Mouse (Mus musculus): Measurements from ENCODE around the gene Rad23b.
"Not testable (repeated sequence)": the region's sequence is repeated elsewhere in the genome, so short reads cannot be mapped to it uniquely, and the experiment has no call there.

Rad23b gene

GRCm38 (mm10) chr4:55355845-55356244, 6.0 kb downstream of the Rad23b start:
- DNase-seq (ENCODE audit: low spot score in 2 of 2): no peak

GRCm38 (mm10) chr4:55356726-55357125, 6.9 kb downstream of the Rad23b start:
- DNase-seq (ENCODE audit: low spot score in 2 of 2): no peak

DNA sequence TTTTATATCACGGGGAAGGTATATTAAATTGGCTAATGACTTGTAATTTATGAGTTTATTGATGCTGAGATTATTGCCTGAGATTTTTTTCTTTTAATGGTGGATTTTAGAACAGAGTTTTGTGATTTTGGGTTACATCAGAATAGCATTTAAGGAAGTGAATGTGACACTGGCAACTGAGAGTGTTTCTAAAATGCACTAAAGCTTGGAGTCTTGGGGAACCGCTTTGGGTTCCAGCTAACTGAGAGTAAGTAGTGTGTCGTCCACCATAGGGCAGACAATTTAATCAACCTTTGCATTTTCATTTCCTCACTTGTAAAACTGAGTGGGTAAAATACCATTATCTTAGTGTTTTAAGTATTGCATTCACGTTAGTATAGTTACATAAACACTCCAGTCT, 14.0 kb downstream of the Rad23b start:
- DNase-seq (ENCODE audit: low spot score in 2 of 2): no peak

DNA sequence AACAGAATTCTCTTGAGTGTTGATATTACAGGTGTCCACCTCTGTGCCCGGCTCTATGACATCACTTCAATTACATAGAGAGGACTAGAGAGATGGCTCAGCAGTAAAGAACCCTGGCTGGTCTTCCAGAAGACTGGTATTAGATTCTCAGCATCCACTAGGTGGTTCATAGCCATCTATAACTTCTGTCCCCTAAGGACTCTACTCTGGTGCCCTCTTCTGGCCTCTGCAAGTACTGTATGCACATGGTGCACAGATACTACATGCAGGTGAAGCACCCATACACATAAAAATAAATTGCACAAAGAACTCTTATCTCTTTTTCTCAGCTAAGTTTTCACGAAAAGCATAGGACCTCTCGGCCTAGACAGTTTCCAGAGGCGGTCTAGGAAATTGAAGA, 14.5 kb downstream of the Rad23b start:
- no peak for DNase-seq (ENCODE audit: low spot score in 2 of 2)

DNA sequence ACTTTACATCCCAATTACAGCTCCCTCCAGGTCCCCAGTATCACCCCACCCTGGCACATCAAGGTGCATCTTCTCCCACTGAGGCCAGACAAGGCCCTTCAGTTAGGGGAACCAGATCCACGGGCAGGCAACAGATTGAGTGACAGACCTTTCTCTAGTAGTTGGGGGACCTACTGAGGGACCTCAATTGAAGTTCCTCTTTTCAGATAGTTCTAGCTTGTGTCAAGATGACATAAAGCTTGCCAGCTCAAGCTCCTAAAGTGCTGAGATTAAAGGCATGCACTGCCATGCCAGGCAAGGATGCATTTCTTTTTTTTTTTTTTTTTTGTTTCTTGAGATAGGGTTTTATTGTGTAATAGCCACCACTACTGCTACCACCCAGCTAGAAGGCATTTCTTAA, 16.2 kb downstream of the Rad23b start:
- DNase-seq (ENCODE audit: low spot score in 2 of 2): no peak

DNA sequence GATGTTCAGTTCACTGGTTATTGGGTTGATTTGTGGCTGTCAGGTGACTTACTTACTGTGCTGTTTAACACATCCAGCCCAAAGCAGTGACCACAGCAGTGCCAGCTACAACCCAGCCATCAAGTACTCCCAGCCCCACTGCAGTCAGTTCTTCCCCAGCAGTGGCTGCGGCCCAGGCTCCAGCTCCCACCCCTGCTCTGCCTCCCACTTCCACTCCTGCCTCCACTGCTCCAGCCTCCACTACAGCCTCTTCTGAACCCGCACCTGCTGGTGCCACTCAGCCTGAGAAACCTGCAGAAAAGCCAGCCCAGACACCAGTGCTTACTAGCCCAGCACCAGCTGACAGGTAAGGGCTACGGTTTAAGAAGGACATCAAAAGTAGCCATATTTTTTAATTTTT, 20.3 kb downstream of the Rad23b start:
- no peak for DNase-seq (ENCODE audit: low spot score in 2 of 2)

GRCm38 (mm10) chr4:55371355-55371754, 21.5 kb downstream of the Rad23b start:
- DNase-seq (ENCODE audit: low spot score in 2 of 2): no peak

- DNase-seq (ENCODE audit: low spot score in 2 of 2): no peak
These were observed 32.5 kb downstream of the Rad23b start for GRCm38 (mm10) chr4:55382350-55382749.

GRCm38 (mm10) chr4:55386768-55387167, 36.9 kb downstream of the Rad23b start:
- DNase-seq (ENCODE audit: low spot score in 2 of 2): no peak

DNA sequence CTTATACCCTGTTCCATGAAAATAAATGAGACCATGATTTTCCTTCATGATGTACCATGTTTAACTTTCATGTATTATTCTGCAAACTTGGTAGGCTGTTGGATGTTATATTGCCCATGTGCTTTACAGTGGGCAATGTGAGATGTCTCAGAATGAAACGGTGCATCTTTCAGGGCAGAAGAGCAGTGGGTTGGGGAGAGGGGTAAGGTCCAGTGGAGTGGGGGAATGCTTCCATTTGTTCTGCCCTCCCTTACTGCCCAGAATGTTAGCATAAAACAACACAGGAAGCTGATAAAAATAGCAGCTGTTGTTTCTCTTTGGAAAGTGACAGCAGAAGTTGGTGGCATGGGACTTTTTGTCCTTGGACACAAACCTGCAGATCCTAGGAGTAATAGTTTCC, 41.6 kb downstream of the Rad23b start:
- DNase-seq (ENCODE audit: low spot score in 2 of 2): no peak

- DNase-seq (ENCODE audit: low spot score in 2 of 2): no peak
These were observed 42.6 kb downstream of the Rad23b start for GRCm38 (mm10) chr4:55392445-55392844.

DNA sequence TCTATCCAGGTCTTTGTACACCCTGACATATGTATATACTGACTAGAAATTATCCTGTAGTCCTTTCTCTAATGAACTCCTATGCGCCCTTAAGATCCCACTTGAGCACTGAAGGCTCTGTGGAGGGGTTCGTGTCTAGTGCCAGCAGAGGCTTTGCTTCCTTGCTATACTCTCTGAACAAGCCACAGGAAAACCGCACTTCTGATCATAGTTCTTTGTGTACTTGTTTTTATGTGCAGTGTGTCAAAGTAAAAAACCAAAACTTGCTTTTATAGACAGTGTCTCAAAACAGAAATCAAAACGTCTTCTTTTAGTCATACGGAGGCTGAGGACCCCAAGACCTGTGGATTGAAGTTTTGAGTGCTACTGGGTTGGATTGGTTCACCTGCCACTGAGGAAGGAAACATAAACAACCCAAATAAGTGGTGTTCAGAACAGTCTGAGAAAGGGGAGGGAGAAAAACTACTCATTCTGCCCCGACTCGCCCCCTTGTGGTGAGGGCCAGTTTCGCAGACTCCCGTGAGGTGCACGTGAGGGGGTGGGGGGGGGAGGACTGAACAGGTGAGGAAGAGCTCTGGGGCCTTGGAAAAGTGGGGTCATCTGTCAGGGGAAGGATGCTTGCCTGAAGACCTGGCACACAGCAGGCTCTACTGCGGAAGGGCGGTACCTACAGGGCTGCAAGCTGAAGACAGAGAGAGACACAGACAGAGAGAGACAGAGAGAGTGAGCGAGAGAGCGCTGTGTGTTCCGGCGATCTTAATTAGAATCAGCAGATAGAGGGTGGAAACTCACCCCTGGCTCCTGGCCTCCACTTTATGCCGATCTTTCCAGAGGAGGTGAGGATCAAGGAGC, 48.3 kb downstream of the Rad23b start:
- DNase-seq (ENCODE audit: low spot score in 2 of 2): no peak

DNA sequence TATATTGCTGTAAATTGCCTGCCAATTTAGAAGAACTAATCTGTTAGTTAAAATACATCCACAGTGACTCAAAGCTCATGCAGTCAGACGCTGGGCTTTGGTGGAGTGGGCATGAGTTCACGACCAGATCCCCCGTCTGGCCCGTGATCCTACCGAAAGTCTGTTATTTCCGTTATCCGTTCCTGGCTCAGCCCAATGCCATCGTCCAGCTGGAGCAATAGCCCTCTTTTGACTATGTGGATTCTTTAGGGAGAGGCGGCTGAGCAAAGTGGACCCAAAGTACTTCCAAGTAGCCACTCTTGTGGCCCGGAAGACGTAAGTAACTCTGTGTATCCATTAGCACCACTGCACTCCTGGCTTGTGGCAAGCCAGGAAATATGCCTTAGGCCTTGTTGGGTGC, 49.1 kb downstream of the Rad23b start:
- DNase-seq (ENCODE audit: low spot score in 2 of 2): no peak

DNA sequence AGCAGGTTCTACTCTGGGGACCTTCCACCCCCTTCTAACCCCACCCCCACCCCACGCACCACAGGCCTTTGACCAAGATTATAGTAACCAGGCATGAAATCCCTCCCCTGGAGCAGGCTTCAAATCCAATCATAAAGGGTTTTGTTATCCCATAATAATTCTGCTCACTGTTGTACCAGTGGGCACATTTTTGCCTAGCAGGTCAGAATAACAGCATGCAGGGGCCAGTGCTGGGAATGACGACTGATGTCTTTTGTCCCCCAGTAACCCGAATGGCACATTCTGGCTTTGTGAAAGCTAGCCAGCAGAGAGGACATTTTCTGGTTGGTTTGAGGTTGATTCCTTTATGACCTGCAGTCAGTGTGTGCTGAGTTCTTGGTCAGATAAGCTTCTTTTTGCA, 55.5 kb downstream of the Rad23b start:
- no peak for DNase-seq (ENCODE audit: low spot score in 2 of 2)

GRCm38 (mm10) chr4:55406558-55406957, 56.7 kb downstream of the Rad23b start:
- DNase-seq (ENCODE audit: low spot score in 2 of 2): no peak

- DNase-seq (ENCODE audit: low spot score in 2 of 2): peak; percentile 63 to 85
These were observed 58.2 kb downstream of the Rad23b start for GRCm38 (mm10) chr4:55408081-55408480.

DNA sequence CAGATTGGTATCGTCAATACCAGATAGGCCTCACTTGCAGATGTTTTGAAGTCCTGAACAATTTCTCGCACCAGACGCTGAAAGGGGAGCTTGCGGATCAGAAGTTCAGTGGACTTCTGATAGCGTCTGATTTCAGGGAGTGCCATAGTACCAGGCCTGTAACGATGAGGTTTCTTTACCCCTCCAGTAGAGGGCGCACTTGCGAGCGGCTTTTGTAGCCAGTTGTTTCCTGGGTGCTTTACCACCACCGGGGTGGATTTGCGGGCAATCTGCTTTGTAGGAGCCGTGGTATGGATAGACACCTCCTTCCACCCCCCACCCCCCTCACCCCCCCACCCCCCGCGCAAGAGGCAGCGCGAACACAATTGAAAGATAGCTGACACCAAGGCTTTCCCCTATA, 59.2 kb downstream of the Rad23b start:
- DNase-seq (ENCODE audit: low spot score in 2 of 2): no peak

- not testable (repeated sequence) for DNase-seq (ENCODE audit: low spot score in 2 of 2)
These were observed 59.9 kb downstream of the Rad23b start for GRCm38 (mm10) chr4:55409578-55410224.

DNA sequence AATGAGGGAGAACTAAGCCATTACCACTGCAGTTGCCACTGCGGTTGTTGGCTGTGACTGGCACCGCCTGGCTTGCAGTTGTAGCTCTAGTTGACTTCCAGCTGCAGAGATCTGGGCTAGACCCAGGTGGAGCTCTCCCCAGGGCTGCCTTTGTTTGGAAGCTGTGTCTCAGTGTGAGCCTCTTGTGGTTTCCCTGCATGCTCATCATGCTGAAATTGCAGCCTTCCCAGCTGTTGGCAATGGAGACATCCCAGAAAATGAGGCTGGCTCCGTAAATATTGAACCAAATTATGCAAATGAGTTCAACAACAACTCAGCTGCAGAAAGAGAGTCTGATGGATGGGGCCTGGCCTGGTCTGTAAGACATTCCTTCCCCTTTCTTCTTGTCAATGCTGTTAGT, 66.0 kb downstream of the Rad23b start:
- no peak for DNase-seq (ENCODE audit: low spot score in 2 of 2)

GRCm38 (mm10) chr4:55426250-55426649, 76.4 kb downstream of the Rad23b start:
- no peak for DNase-seq (ENCODE audit: low spot score in 2 of 2)
